Mouse (Mus musculus) brain, embryonic 14.5 days (tissue): ENCODE data around the gene Olfr522.

ENCODE experiments used
- CTCF ChIP-seq: fragments of 200-500 bp; IDR thresholded peaks from 2 replicates; pipeline ENCODE4 v1.5.1; 2012; ENCODE audit warnings: inconsistent platforms, mild to moderate bottlenecking, moderate library complexity, borderline replicate concordance; ENCODE audit not compliant: insufficient read depth, insufficient read length; ENCODE audit errors: extremely low read depth
- POLR2A ChIP-seq: fragments of 200-500 bp; IDR thresholded peaks from 2 replicates; pipeline ENCODE4 v1.6.1; 2012; ENCODE audit warnings: mild to moderate bottlenecking, inconsistent platforms, borderline replicate concordance; ENCODE audit not compliant: poor library complexity, insufficient read depth, insufficient read length, severe bottlenecking; ENCODE audit errors: extremely low read depth

DNA sequence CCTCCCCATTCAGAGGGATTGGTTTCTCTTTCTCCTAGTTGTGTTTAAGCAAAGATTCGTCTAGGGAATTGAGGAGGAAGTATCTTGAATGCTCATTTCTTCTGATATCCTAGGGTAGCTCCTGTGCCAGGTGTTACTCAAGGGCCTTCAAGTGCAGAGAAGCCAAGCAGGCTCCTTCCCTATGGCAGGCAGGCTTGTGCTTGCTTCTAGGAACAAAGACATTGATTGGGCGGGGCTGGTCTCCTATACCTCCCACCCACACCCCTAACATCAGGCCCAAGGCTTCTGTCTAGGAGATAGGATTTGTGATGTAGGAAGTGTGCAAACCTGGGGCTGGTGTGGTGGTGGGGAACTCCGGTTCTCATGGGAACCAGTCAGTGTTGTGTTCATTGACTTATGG lies 37.6 kb downstream of the Olfr522 start:
- TF ChIP-seq CTCF (no peak), POLR2A (no peak)
